Mouse (Mus musculus): Measurements from ENCODE around the gene Crabp2.
A peak's percentile ranks its signal among the peaks of the same experiment; 100 is the strongest.

The Crabp2 gene

GRCm38 (mm10) chr3:87959371-87959770 is 10.9 kb downstream of the Crabp2 start:
- DNase-seq, result no peak

GRCm38 (mm10) chr3:87960191-87960585 is 11.7 kb downstream of the Crabp2 start:
- no peak for DNase-seq

- DNase-seq, result peak; percentile 91
Measured at GRCm38 (mm10) chr3:87960586-87961191, 12.2 kb downstream of the Crabp2 start.

GRCm38 (mm10) chr3:87970184-87970938 is 21.9 kb downstream of the Crabp2 start:
- DNase-seq, result peak; percentile 74

- DNase-seq, result peak; percentile 63
Measured at GRCm38 (mm10) chr3:87970939-87971488, 22.5 kb downstream of the Crabp2 start, which contains the start of gene Nes. Gene Nes, plus strand, starts transcription at chr3:87971078.

GRCm38 (mm10) chr3:87971489-87972202 is 23.2 kb downstream of the Crabp2 start:
- no peak for DNase-seq

- DNase-seq, result no peak
Measured at GRCm38 (mm10) chr3:87972203-87972664, 23.8 kb downstream of the Crabp2 start.

GRCm38 (mm10) chr3:87972776-87973175 is 24.3 kb downstream of the Crabp2 start:
- no peak for DNase-seq

GRCm38 (mm10) chr3:87973593-87974380 is 25.3 kb downstream of the Crabp2 start:
- no peak for DNase-seq

- DNase-seq, result no peak
Measured at GRCm38 (mm10) chr3:87974381-87974987, 26.0 kb downstream of the Crabp2 start.

- DNase-seq, result no peak
Measured at GRCm38 (mm10) chr3:87979493-87979892, 31.0 kb downstream of the Crabp2 start.

GRCm38 (mm10) chr3:87980085-87980484 is 31.6 kb downstream of the Crabp2 start:
- no peak for DNase-seq

- no peak for DNase-seq
Measured at GRCm38 (mm10) chr3:87980728-87981127, 32.3 kb downstream of the Crabp2 start.

GRCm38 (mm10) chr3:87981214-87981760 is 32.8 kb downstream of the Crabp2 start:
- DNase-seq, result no peak

GRCm38 (mm10) chr3:87981894-87982835 is 33.7 kb downstream of the Crabp2 start:
- peak; percentile 78 for DNase-seq

GRCm38 (mm10) chr3:87982836-87983601 is 34.6 kb downstream of the Crabp2 start:
- peak; percentile 73 for DNase-seq

GRCm38 (mm10) chr3:87983627-87984026 is 35.2 kb downstream of the Crabp2 start:
- no peak for DNase-seq

- no peak for DNase-seq
Measured at GRCm38 (mm10) chr3:87984094-87984493, 35.6 kb downstream of the Crabp2 start.

- DNase-seq, result peak; percentile 24
Measured at GRCm38 (mm10) chr3:87985505-87986320, 37.2 kb downstream of the Crabp2 start.
